Mouse (Mus musculus) MEL (cell line): ENCODE data around the gene Polr3b. TPM values are rescaled to one million over a fixed set of nuclear protein-coding genes. Genes with fewer than 3 reads are reported as not detected.

Source experiments
- DNase-seq: peaks from one replicate; pipeline ENCODE4 v3.0.0; 2011; ENCODE audit warnings: low read depth, low spot score
- H3K27ac ChIP-seq: 2 replicates; pipeline ENCODE4 v1.5.1; 2012; ENCODE audit warnings: low read depth, mild to moderate bottlenecking, control low read depth, low read length, moderate library complexity; ENCODE audit not compliant: control insufficient read depth
- H3K27me3 ChIP-seq, 2 experiments: fragments of 150-350 bp in 1 of 2; sonication (generic) in 1 of 2; 2 replicates each; pipeline ENCODE4 v1.6.1; 2012; ENCODE audit warnings: low read length in 2 of 2, mild to moderate bottlenecking in 2 of 2, improper control_type of control experiment in 1 of 2, moderate library complexity in 1 of 2; ENCODE audit not compliant: insufficient read depth in 2 of 2, control insufficient read depth in 1 of 2
- H3K36me3 ChIP-seq, 2 experiments: 2 replicates each; pipeline ENCODE4 v1.6.1; 2012 to 2014; ENCODE audit warnings: low read length in 2 of 2, improper control_type of control experiment in 1 of 2, inconsistent platforms in 1 of 2, mild to moderate bottlenecking in 1 of 2; ENCODE audit not compliant: insufficient read depth in 2 of 2, control insufficient read depth in 1 of 2
- H3K4me1 ChIP-seq, 2 experiments: fragments of 150-350 bp in 1 of 2; sonication (generic) in 1 of 2; 2 replicates each; pipeline ENCODE4 v1.6.1; 2012; ENCODE audit warnings: low read length in 2 of 2, improper control_type of control experiment in 1 of 2, mild to moderate bottlenecking in 1 of 2; ENCODE audit not compliant: insufficient read depth in 2 of 2, control insufficient read depth in 1 of 2
- H3K4me3 ChIP-seq, 2 experiments: fragments of 150-350 bp in 1 of 2; sonication (generic) in 1 of 2; 2 replicates each; pipeline ENCODE4 v1.5.1; 2012; ENCODE audit warnings: low read depth in 2 of 2, low read length in 2 of 2, mild to moderate bottlenecking in 2 of 2, moderate library complexity in 2 of 2, control low read depth in 1 of 2, improper control_type of control experiment in 1 of 2; ENCODE audit not compliant: control insufficient read depth in 1 of 2, insufficient read depth in 1 of 2
- H3K79me2 ChIP-seq: 2 replicates; pipeline ENCODE4 v1.6.1; 2012; ENCODE audit warnings: mild to moderate bottlenecking, low read length, moderate library complexity; ENCODE audit not compliant: control insufficient read depth, poor library complexity, insufficient read depth
- H3K9ac ChIP-seq: 2 replicates; pipeline ENCODE4 v1.6.1; 2012; ENCODE audit warnings: low read depth, mild to moderate bottlenecking, control low read depth, low read length, moderate library complexity; ENCODE audit not compliant: control insufficient read depth, poor library complexity, severe bottlenecking
- H3K9me3 ChIP-seq: fragments of 150-350 bp; sonication (generic); replicated peaks from 2 replicates; pipeline ENCODE4 v1.6.1; 2012; ENCODE audit warnings: mild to moderate bottlenecking, low read length, improper control_type of control experiment, moderate library complexity; ENCODE audit not compliant: insufficient read depth
- CHD2 ChIP-seq: IDR thresholded peaks from 2 replicates; pipeline ENCODE4 v1.6.1; 2011; ENCODE audit warnings: low read length, improper control_type of control experiment
- CTCF ChIP-seq, 3 experiments: IDR thresholded peaks in 2 of 3; conservative IDR thresholded peaks in 1 of 3; 2 replicates each; pipeline ENCODE4 v1.5.1; 2011 to 2012; ENCODE audit warnings: low read length in 3 of 3, low read depth in 2 of 3, mild to moderate bottlenecking in 2 of 3, improper control_type of control experiment in 1 of 3, inconsistent platforms in 1 of 3, mixed read lengths in 1 of 3, moderate library complexity in 1 of 3; ENCODE audit not compliant: control insufficient read depth in 1 of 3, insufficient read depth in 1 of 3, poor library complexity in 1 of 3, severe bottlenecking in 1 of 3
- E2F4 ChIP-seq: IDR thresholded peaks from 2 replicates; pipeline ENCODE4 v1.6.1; 2011; ENCODE audit warnings: low read depth, low read length, improper control_type of control experiment, borderline replicate concordance
- ELF1 ChIP-seq: IDR thresholded peaks from 2 replicates; pipeline ENCODE4 v1.6.1; 2014; ENCODE audit warnings: low read depth, mild to moderate bottlenecking, inconsistent platforms, low read length, improper control_type of control experiment, moderate library complexity
- EP300 ChIP-seq, 2 experiments: IDR thresholded peaks; 2 replicates each; pipeline ENCODE4 v1.6.1; 2011; ENCODE audit warnings: improper control_type of control experiment in 2 of 2, low read length in 2 of 2, low read depth in 1 of 2, mild to moderate bottlenecking in 1 of 2
- ETS1 ChIP-seq: IDR thresholded peaks from 2 replicates; pipeline ENCODE4 v1.6.1; 2012; ENCODE audit warnings: low read depth, mild to moderate bottlenecking, inconsistent platforms, low read length, improper control_type of control experiment, moderate library complexity
- GATA1 ChIP-seq: IDR thresholded peaks from 2 replicates; pipeline ENCODE4 v1.6.1; 2011; ENCODE audit warnings: low read depth, low read length, improper control_type of control experiment
- KAT2A ChIP-seq: conservative IDR thresholded peaks from 2 replicates; pipeline ENCODE4 v1.6.1; 2012; ENCODE audit warnings: low read depth, low read length, improper control_type of control experiment, inconsistent platforms
- MAFK ChIP-seq: IDR thresholded peaks from 2 replicates; pipeline ENCODE4 v1.6.1; 2011; ENCODE audit warnings: low read depth, mild to moderate bottlenecking, low read length, improper control_type of control experiment, borderline replicate concordance
- MXI1 ChIP-seq: IDR thresholded peaks from 2 replicates; pipeline ENCODE4 v1.6.1; 2011; ENCODE audit warnings: mild to moderate bottlenecking, low read depth, low read length, improper control_type of control experiment
- POLR2AphosphoS2 ChIP-seq: IDR thresholded peaks from 2 replicates; pipeline ENCODE4 v1.6.1; 2011; ENCODE audit warnings: low read length, improper control_type of control experiment
- POLR2AphosphoS5 ChIP-seq: IDR thresholded peaks from 2 replicates; pipeline ENCODE4 v1.6.1; 2012; ENCODE audit warnings: low read depth, borderline replicate concordance, mild to moderate bottlenecking, inconsistent platforms, low read length, moderate library complexity, mixed read lengths
- RAD21 ChIP-seq: IDR thresholded peaks from 2 replicates; pipeline ENCODE4 v1.6.1; 2011; ENCODE audit warnings: mild to moderate bottlenecking, low read depth, low read length, improper control_type of control experiment
- RCOR1 ChIP-seq: IDR thresholded peaks from 2 replicates; pipeline ENCODE4 v1.6.1; 2012; ENCODE audit warnings: low read depth, mild to moderate bottlenecking, inconsistent platforms, low read length, improper control_type of control experiment
- TAL1 ChIP-seq: IDR thresholded peaks from 2 replicates; pipeline ENCODE4 v1.6.1; 2012; ENCODE audit warnings: mild to moderate bottlenecking, inconsistent platforms, low read length, moderate library complexity, mixed read lengths
- TCF12 ChIP-seq: IDR thresholded peaks from 2 replicates; pipeline ENCODE4 v1.6.1; 2014; ENCODE audit warnings: low read depth, mild to moderate bottlenecking, inconsistent platforms, low read length, improper control_type of control experiment, moderate library complexity
- USF2 ChIP-seq, 2 experiments: IDR thresholded peaks; 2 replicates each; pipeline ENCODE4 v1.6.1; 2011 to 2012; ENCODE audit warnings: improper control_type of control experiment in 2 of 2, low read length in 2 of 2, borderline replicate concordance in 1 of 2, inconsistent platforms in 1 of 2, low read depth in 1 of 2, mild to moderate bottlenecking in 1 of 2; ENCODE audit not compliant: insufficient read depth in 1 of 2
- ZC3H11A ChIP-seq: IDR thresholded peaks from 2 replicates; pipeline ENCODE4 v1.6.1; 2012; ENCODE audit warnings: low read depth, mild to moderate bottlenecking, inconsistent platforms, low read length, improper control_type of control experiment
- ZKSCAN1 ChIP-seq: IDR thresholded peaks from 2 replicates; pipeline ENCODE4 v1.6.1; 2012; ENCODE audit warnings: low read depth, mild to moderate bottlenecking, inconsistent platforms, low read length, improper control_type of control experiment, moderate library complexity
- ZMIZ1 ChIP-seq: IDR thresholded peaks from 2 replicates; pipeline ENCODE4 v1.6.1; 2012; ENCODE audit warnings: low read depth, mild to moderate bottlenecking, inconsistent platforms, low read length, improper control_type of control experiment, moderate library complexity
- polyA plus RNA-seq, 2 experiments: library from polyadenylated mRNA; stranded (reverse) in 1 of 2; unstranded in 1 of 2; fragments of >175 nt in 1 of 2; fragments of >200 nt in 1 of 2; gene quantifications; 2 replicates each; pipeline versions ENCODE4 v1.2.1 to v1.2.4; 2012; ENCODE audit warnings: low replicate concordance in 2 of 2, low read depth in 1 of 2; ENCODE audit not compliant: insufficient read length in 2 of 2, insufficient read depth in 1 of 2, missing spikeins in 1 of 2
- total RNA-seq: library from RNA; depleted of rRNA; stranded (reverse); fragments of 300-350 nt; gene quantifications from 2 replicates; pipeline ENCODE4 v1.2.3, GENCODE M21; 2012

The Polr3b gene
- total and polyA plus RNA-seq, 3 experiments: 19.8 to 24.2 TPM; not detected in 1

DNA sequence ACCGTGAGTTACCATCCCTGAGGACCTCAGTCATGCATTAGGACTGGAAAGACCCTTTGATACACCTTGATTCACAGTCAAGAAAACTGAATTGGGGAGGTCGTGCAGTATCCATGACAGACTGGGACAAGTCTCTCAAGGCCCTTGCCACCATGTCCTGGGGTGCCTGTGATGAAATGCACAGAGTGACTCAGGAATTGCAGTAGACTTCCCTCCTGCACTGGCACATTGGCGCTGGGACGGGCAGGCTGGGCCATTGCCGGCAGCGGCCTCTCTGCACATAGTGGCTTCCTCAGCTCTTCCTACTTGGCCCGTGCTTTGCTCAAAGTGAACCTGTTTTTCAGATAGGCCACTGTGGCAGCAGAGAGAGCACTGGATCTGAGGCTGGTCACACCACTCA, 94.5 kb downstream of the Polr3b start:
- H3K9ac ChIP-seq: no peak overlapping the region
- TF ChIP-seq ELF1: no peak
- no peak for TF ChIP-seq CHD2
- no peak for TF ChIP-seq ZC3H11A
- TF ChIP-seq E2F4: no peak
- TF ChIP-seq USF2 (IDR thresholded peaks at IDR 0.05; ENCODE audit: borderline replicate concordance in 1 of 2, insufficient read depth in 1 of 2, low read depth in 1 of 2, low read length in 2 of 2): no peak
- no peak for TF ChIP-seq RCOR1
- TF ChIP-seq TAL1: no peak
- TF ChIP-seq KAT2A: no peak
- no peak for TF ChIP-seq GATA1
- TF ChIP-seq MAFK: no peak
- TF ChIP-seq ZKSCAN1: no peak
- no peak for TF ChIP-seq MXI1
- H3K27me3 ChIP-seq: no peaks in the 10 kb centered on the region
- no peak for DNase-seq
- peaks cover 0 to 2% of the 10 kb centered on the region in 2 experiments; a peak in 1 of 4 replicates for H3K36me3 ChIP-seq
- H3K27ac ChIP-seq: no peak overlapping the region
- H3K4me1 ChIP-seq: no peaks in the 10 kb centered on the region
- no peaks in the 10 kb centered on the region for H3K9me3 ChIP-seq
- no peaks in the 10 kb centered on the region for H3K79me2 ChIP-seq
- no peak overlapping the region for H3K4me3 ChIP-seq

GRCm38 (mm10) chr10:84722711-84723110, 100.6 kb downstream of the Polr3b start:
- TF ChIP-seq POLR2AphosphoS5: no peak
- TF ChIP-seq TCF12: no peak
- no peak for TF ChIP-seq E2F4
- TF ChIP-seq POLR2AphosphoS2: no peak
- no peak for TF ChIP-seq RAD21
- no peak for TF ChIP-seq RCOR1
- TF ChIP-seq ETS1: no peak
- no peak for TF ChIP-seq ZMIZ1
- TF ChIP-seq GATA1: no peak
- no peak for TF ChIP-seq EP300 (IDR thresholded peaks at IDR 0.05; ENCODE audit: low read depth in 1 of 2, low read length in 2 of 2)
- no peak for TF ChIP-seq CTCF (IDR thresholded peaks at IDR 0.05 in 2 of 3, conservative IDR thresholded peaks at IDR 0.05 in 1 of 3; ENCODE audit: control insufficient read depth in 1 of 3, insufficient read depth in 1 of 3, low read depth in 2 of 3, low read length in 3 of 3, poor library complexity in 1 of 3, severe bottlenecking in 1 of 3)
- TF ChIP-seq, all 39 proteins: peak for 0
- H3K9ac ChIP-seq: no peak overlapping the region
- H3K27me3 ChIP-seq: no peaks in the 10 kb centered on the region
- no peaks in the 10 kb centered on the region for H3K9me3 ChIP-seq
- no peaks in the 10 kb centered on the region for H3K4me1 ChIP-seq
- no peak for DNase-seq
- H3K36me3 ChIP-seq: peaks cover 0 to 2% of the 10 kb centered on the region in 2 experiments; a peak in 1 of 4 replicates
- H3K79me2 ChIP-seq: no peaks in the 10 kb centered on the region
- H3K27ac ChIP-seq: no peak overlapping the region
- no peak overlapping the region for H3K4me3 ChIP-seq
